Mouse (Mus musculus): ENCODE data around the gene Kcna3.

DNA sequence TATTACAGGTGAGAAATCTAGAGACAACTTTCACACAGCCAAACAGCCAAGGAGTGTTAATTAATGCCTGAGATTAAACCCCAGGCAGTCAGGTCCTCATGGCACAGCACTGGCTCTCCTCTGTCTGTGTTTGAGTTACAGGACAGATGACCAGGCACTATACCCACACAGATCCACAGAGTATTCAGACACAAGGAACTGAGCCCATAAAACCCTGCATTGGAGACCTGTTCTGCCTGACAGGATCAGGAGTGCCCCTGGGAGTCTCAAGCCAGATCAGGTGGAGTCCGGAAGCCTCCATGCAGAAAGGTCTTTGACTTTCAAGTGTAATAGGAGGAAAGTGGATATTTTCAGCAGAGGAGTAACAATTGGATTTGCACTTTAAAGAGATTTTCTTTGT, 40.6 kb upstream of the Kcna3 start:
- no peak for TF ChIP-seq CTCF (IDR thresholded peaks at IDR 0.05; ENCODE audit: low read depth)
- no peak for TF ChIP-seq EP300 (IDR thresholded peaks at IDR 0.05; ENCODE audit: low read depth)
